Mouse (Mus musculus): ENCODE results near the gene Tmem208.

The Tmem208 gene

GRCm38 (mm10) chr8:105353583-105354135, 27.5 kb downstream of the Tmem208 start:
- DNase-seq (ENCODE audit: low spot score in 2 of 2) = no peak

- no peak for DNase-seq (ENCODE audit: low spot score in 2 of 2)
Observed at GRCm38 (mm10) chr8:105354549-105354948, 28.4 kb downstream of the Tmem208 start.

GRCm38 (mm10) chr8:105355179-105356024, 29.2 kb downstream of the Tmem208 start:
- no peak for DNase-seq (ENCODE audit: low spot score in 2 of 2)

DNA sequence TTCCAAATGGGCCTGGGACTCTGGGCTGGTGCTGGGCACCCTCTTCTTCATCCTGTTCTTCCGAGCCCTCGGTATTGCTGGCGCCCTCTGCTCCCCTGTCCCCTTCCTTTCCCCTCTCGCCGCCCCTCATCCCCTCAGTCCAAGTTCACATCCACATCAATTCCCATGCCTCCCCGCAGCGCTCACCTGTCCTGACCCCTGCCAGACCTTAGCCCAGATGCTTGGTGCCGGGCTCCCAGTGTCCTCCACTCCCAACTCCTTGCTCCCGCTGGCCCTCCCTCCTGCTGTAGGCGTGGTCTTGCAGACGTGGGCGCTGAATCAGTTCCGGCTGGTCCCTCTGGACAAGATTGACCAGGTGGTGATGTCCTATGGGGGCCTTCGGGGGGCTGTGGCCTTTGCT, 30.5 kb downstream of the Tmem208 start:
- DNase-seq (ENCODE audit: low spot score in 2 of 2) = no peak

DNA sequence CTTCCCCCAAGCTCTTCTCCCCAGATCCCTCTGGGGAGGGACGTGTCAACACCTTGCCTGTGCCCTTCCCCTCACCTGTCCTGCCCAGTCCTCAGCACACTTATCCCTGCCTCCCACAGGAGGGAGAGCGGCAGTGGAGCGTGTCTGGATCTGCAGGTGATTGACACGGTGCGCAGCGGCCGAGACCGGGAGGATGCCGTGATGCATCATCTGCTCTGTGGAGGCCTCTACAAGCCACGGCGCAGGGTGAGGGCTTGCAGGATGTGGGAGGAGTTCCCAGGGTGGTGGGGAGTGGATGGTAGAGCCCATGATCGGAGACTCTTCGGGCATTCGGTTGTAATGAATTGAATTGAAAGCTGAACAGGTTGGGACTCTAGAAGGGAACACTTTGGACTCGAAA, 33.1 kb downstream of the Tmem208 start:
- no peak for DNase-seq (ENCODE audit: low spot score in 2 of 2)

DNA sequence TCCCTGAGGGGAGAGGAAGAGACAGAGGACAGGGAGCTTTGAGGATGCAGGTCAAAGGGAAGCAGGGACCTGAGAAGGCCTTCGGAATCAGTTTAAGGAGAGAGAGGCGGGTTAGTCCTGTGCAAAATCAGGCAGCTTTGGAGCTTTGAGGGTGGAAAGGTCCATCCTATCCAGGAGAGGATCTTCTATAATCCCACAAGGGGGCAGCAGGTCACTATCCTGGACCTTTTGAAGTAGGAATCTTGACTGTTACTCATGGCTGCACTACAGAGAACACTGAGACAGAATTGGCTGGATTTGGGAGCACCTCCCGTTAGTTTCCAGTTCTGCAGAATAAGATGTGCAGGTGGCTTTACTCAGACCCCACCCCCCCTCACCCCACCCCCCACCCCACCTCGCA, 33.5 kb downstream of the Tmem208 start:
- no peak for DNase-seq (ENCODE audit: low spot score in 2 of 2)

- no peak for DNase-seq (ENCODE audit: low spot score in 2 of 2)
Observed at GRCm38 (mm10) chr8:105361751-105362702, 35.9 kb downstream of the Tmem208 start.

GRCm38 (mm10) chr8:105367107-105367506, 41.0 kb downstream of the Tmem208 start:
- DNase-seq (ENCODE audit: low spot score in 2 of 2) = no peak

DNA sequence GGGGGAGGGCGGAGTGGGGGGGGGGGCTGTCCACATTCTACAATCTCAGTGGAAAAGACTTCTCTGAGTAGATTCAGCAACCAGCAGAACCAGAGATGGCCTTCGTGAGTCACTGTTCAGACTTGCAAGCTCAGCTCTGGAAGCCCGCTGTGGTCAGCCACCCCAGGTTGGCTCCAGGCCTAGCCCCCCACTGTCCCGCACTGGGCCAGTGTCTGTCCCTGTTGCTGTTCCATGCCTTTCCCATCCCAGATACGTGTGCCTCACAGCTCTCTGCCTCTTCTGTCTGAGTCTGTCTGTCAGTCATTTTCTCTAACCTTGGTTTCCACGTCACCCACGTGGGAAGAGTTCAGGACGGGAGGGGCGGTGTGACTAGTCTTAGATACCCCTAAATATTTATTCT, 46.3 kb downstream of the Tmem208 start:
- no peak for DNase-seq (ENCODE audit: low spot score in 2 of 2)

GRCm38 (mm10) chr8:105373032-105373431, 46.9 kb downstream of the Tmem208 start, which contains the start of gene Plekhg4:
Plekhg4 (plus strand) TSS chr8:105373274.
- DNase-seq (ENCODE audit: low spot score in 2 of 2) = no peak

GRCm38 (mm10) chr8:105374513-105374966, 48.4 kb downstream of the Tmem208 start:
- DNase-seq (ENCODE audit: low spot score in 2 of 2) = no peak

GRCm38 (mm10) chr8:105378673-105379072, 52.5 kb downstream of the Tmem208 start:
- no peak for DNase-seq (ENCODE audit: low spot score in 2 of 2)

- no peak for DNase-seq (ENCODE audit: low spot score in 2 of 2)
Observed at GRCm38 (mm10) chr8:105380308-105380707, 54.2 kb downstream of the Tmem208 start.

DNA sequence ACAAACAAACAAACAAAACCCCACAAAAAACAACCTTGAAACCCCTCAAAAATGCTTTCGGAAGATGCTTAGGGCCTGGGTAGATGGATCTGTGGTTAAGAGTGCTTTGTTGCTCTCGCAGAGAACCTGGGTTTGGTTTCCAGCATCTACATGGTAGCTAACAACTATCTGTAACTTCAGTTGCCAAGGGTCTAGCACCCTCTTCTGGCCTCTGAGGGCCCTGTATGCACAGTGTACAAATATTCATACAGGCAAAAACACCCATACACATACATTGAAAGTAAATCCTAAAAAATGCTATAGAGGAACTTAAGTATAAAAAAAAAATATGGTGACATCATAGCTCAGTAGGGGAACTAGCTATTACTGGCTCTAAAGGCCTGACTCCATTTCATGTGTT, 57.9 kb downstream of the Tmem208 start:
- no peak for DNase-seq (ENCODE audit: low spot score in 2 of 2)
